Mouse (Mus musculus) cerebellum, postnatal 25 days (tissue): Measurements from ENCODE around the gene Vmn1r34.
"Not testable (repeated sequence)": the region's sequence is repeated elsewhere in the genome, so short reads cannot be mapped to it uniquely, and the experiment has no call there.

ENCODE experiments used
- DNase-seq, 2 experiments: peaks; one replicate each; pipeline ENCODE4 v3.0.0; 2021; ENCODE audit warnings: mixed read lengths in 2 of 2

Vmn1r34 gene

GRCm38 (mm10) chr6:66643779-66644178, at the start of gene Vmn1r34:
Gene Vmn1r34 (minus strand): TSS chr6:66643879.
- no peak for DNase-seq

GRCm38 (mm10) chr6:66685806-66686205, 42.1 kb upstream of the Vmn1r34 start, which contains the start of gene Vmn1r35:
Gene Vmn1r35 (minus strand): TSS chr6:66685906.
- no peak for DNase-seq

GRCm38 (mm10) chr6:66618182-66618581, 25.5 kb downstream of the Vmn1r34 start, which contains the start of gene Vmn1r33:
Gene Vmn1r33 (minus strand): TSS chr6:66618282.
- DNase-seq, result not testable (repeated sequence)

- no peak for DNase-seq
Measured at GRCm38 (mm10) chr6:66595804-66596203, 47.9 kb downstream of the Vmn1r34 start.
